Mouse (Mus musculus): ENCODE results near the gene Ube2q1.

Gene Ube2q1

GRCm38 (mm10) chr3:89772968-89773709 is at the start of gene Ube2q1:
Ube2q1 (plus strand) TSS chr3:89773616.
- DNase-seq (ENCODE audit: low read depth, low spot score) = peak; percentile 96

DNA sequence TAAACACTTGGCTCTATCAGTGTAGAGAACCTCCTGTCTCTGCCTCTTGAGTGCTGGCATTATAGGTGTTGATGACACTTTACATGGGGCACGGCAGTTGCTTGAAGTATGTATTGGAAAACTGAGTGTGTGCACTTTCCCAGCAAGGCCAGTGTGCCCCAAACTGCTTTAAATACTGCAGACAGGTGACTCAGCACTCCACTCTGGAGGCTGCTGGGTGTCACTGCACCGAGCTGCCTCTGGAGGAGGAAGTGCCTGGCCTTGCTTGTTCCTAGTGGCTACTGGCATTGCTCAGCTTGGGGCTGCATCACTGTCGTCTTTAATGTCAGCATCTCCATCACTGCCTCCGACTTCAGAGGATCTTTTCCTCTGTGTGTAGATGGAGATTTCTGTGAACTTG is 46.4 kb upstream of the Ube2q1 start:
- DNase-seq (ENCODE audit: low read depth, low spot score) = no peak

DNA sequence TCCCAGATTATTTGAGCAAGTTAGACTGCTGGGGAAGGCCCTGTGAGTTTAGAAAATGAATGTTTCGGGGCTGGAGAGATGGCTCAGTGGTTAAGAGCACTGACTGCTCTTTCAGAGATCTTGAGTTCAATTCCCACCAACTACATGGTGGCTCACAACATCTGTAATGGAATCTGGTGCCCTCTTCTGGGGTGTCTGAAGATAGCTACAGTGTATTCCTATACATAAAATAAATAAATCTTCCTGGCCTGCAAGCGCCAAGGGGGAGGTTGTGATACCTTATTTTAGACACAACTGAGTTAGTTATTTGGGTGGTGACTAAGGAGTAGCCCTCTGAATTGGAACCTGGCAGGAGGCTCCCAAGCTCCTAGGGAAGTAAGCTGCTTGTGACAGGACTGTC is 44.6 kb upstream of the Ube2q1 start:
- DNase-seq (ENCODE audit: low read depth, low spot score) = no peak

- DNase-seq (ENCODE audit: low read depth, low spot score) = no peak
Measured at GRCm38 (mm10) chr3:89730350-89731331, 42.8 kb upstream of the Ube2q1 start.

DNA sequence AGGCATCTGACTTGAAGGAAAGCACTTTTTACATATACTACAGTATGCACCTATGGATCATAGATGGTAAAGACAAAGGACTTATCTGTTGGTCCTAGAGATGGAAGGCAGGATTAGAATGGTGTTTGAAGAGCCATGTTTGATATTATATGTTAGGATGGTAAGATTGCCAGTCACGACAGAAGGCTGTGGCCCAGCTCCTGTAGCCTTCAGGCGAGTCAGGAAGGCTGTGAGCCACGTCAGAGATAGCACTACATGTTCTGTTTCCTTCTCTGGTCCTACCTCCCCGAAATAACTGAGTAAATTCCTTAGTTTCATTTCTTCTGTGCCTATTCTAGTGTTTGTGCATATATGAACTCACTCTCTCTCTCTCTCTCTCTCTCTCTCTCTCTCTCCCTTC is 41.3 kb upstream of the Ube2q1 start:
- no peak for DNase-seq (ENCODE audit: low read depth, low spot score)

DNA sequence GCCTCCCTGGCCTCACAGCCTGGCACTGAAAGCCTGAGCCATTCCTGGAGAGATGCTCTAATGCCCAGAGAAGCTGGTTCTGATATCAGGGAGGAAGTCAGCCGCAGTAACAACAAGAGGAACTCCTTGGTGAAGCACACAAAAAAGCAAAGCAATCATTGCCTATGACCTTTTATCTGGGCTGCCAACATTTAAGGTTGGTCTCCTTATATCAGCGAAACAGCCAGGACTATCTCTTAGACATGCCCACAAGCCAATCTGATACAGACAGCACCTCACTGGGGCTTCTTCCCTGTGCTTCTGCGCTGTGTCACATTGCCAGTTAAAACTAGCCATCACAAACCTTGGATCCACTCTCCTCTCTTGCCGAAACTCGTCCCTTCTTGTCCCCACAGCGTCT is 34.9 kb upstream of the Ube2q1 start:
- no peak for DNase-seq (ENCODE audit: low read depth, low spot score)

DNA sequence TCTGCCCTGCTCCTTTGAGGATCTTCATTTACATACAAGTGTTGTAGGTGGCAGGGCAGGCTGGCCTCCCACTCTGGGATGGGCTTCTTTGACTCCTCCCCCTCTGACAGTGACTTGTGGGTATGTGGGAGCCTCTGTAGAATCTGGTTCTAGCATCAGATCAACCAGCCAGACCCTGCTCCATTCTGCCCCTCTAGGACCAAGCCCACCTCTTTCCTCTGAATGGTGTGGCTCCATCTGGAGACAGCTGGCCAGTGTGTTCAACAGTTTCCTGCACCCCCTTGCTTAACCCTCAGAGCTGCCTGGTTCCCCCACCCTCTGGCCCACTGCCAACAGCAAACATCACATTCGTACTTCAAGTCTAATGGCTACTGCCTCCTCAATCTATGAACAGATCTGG is 21.1 kb upstream of the Ube2q1 start:
- no peak for DNase-seq (ENCODE audit: low read depth, low spot score)

DNA sequence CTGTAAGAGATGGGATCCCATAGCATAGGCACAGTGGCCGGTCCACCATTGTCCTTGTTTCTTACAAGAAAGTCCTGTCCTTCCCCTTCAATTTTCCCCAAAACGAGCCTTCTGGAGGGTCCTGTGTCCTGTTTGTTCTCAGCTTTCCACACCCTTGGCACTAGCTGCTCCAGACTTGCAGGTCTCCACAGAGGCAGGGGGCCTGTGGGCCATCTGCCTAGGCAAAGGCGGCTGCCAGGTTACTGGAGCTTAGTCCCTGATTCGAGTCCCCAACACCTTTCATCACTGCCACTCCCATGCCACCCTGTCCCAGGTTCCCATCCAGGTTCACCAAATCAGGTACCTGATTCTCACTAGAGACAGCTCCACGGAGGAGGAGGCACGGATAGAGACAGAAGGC is 18.1 kb upstream of the Ube2q1 start:
- DNase-seq (ENCODE audit: low read depth, low spot score) = no peak

DNA sequence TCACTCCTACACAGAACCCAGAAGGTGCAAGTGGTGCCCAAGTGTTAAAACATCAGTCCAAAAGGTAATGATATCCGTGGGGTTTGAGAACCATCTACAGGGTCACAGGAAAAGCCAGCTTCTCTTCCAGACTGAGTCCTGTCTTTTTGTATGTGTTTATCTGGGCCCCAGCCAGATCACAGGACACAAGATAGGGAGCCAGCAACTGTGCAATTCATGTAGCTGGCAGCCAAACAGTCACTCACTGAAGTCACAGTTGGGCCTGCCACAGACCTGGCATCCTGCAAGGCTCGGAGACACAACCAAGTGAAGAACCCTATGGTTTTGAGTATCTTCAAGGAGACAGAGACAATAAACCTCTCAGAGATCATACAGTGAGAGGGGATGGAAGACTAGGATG is 15.6 kb upstream of the Ube2q1 start:
- no peak for DNase-seq (ENCODE audit: low read depth, low spot score)

DNA sequence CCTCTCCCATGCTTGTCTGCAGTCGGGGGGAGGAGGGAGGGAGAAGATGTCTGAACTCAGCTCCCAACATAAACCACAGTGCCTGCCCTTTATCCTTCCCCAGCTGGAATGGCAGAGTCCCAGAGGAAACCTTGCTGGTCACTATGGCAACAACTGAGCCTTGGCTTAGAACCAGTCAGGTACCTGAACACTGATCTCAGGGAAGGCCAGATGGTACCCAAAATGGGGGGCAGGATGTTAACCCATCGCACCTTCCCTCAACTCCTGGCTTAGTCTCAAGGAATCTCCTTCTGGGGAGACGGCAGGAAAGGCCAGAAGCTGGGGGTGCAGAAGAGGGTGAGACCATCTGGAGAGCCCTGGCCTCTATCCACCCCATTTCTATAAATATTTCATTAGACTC is 13.6 kb upstream of the Ube2q1 start:
- no peak for DNase-seq (ENCODE audit: low read depth, low spot score)

DNA sequence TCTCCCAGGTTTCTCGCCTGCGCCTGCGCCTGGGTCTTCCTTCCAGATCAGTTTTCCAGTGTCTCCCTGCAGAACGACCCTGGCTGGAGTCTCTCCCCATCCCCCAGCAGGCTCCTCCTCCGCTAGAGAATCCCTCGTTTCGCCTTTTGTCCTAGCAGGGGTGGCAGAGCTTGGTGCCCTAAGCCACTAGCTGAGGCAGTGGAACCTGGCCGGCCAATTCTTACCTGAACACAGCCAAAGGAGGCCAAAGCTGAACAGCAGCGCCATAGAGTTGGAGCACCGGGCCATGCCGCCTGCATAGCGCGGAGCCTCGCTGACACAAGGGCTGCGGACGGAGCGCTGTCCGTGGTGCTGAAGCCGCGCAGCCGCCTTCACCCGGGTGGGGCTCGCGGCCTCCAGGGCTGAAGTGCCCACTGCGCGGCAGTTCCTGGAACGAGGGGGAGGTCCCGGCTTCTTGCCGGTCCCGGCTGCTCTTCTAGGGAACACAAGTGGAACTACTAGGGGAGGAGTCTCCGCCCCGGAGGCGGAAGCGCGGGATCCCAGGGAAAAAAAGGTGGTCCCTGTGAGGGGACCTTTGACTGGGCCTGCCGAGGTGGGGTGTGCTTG is 9.2 kb upstream of the Ube2q1 start, which contains the start of gene Chrnb2:
Gene Chrnb2 (minus strand): TSS at position 514 of the 606 bp plus-strand sequence.
- no peak for DNase-seq (ENCODE audit: low read depth, low spot score)

- DNase-seq (ENCODE audit: low read depth, low spot score) = no peak
Measured at GRCm38 (mm10) chr3:89769584-89769983, 3.8 kb upstream of the Ube2q1 start.

GRCm38 (mm10) chr3:89770425-89771002 is 2.9 kb upstream of the Ube2q1 start:
- DNase-seq (ENCODE audit: low read depth, low spot score) = no peak

DNA sequence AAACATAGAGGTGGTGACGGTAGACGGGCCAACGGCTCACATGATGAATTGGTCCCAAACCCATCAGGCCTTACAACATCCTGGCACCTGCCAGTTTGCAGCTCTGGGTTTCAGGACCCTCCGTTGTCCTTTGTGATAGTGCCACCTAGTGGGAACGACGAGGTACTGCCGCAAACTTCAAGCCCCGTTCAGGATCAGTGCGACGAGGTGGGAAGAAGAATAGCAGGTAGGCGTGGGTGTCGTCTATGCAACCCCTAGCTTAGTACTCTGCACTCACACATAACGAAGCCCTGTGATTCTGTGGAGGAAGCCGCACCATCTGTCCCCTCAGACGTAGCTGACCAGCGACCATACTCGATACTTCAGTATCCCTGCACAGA is 838 bp upstream of the Ube2q1 start:
- DNase-seq (ENCODE audit: low read depth, low spot score) = peak; percentile 65

DNA sequence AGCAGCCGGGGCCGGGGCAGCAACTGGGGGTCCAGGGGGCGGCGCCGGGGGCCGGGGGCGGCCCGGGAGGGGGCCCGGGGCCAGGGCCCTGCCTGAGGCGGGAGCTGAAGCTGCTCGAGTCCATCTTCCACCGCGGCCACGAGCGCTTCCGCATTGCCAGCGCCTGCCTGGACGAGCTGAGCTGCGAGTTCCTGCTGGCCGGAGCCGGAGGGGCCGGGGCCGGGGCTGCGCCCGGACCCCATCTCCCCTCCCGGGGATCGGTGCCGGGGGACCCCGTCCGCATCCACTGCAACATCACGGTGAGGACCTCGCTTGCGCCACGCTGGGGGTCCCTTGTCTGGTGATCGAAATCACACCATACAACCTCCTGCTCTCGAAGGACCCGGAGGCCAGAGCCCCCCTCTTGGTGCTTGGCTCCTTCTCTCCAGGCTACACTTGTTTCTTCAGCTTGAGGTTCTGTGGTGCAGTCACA is 360 bp downstream of the Ube2q1 start:
- DNase-seq (ENCODE audit: low read depth, low spot score) = no peak

DNA sequence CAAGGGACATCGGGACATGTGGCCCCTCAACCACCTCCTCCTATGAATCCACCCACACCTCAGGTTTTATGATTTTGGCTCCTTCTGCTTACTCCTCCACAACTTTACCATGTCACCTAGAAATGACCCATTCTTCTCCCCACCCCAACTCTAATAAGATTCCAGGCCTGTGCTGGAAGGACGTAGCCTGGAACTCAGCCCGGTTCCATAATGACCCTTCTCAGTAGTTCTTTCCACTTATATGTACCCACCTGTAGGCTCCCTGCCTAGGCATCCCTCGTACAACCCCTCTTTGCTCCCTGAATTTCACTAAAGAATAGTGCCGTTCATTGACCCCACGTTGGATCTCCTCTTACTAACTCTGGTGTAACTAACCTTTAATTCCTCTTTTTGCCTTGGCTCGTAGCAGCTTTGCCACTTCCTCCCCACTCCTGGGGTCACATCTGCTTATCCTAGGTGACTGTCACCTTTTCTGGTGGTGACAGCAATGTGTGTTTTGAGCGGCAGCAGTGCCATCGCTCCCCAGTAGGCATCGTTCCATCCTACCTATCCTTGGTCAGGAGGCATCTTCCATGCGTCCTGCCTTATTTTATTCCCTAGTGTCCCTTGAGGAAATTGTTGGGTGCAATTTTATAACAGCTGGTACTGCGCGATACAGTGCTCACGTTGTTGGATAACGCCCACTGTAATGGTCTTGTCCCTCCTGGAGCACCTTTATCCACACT is 982 bp downstream of the Ube2q1 start:
- no peak for DNase-seq (ENCODE audit: low read depth, low spot score)

- DNase-seq (ENCODE audit: low read depth, low spot score) = no peak
Measured at GRCm38 (mm10) chr3:89776001-89776400, 2.6 kb downstream of the Ube2q1 start.

DNA sequence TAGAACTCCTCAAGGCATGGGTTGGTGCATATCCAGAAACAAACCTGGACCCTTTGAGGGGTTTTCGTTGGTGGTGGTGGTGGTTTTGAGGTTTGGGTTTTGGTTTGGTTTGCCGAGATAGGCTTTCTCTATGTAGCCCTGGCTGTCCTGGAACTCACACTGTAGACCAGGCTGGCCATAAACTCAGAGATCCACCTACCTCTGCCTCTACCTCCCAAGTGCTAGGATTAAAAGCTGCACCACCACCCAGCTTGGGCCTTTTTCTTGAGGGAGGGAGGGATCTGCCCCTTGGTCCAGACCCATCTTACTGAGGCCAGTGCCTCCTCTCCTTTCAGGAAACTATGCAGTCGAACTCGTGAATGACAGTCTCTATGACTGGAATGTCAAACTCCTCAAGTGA is 6.7 kb downstream of the Ube2q1 start:
- DNase-seq (ENCODE audit: low read depth, low spot score) = no peak

DNA sequence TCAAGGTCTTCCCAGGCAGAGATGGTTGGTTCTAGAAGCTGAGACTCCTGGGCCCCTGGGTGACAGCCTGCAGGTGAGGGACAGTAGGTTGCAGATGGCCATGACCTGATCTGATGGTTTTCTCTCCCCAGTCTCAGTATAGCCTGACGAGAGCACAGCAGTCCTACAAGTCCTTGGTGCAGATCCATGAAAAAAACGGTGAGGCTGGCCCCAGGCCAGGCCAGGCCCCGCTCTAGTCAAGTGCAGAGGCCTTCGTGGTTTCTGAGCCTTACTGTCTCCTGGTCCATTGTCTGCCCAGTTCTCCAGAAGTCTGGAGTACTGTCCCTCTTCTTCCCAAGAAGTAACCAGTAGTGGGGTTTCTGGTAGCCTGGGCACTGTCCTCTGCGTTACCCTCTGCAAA is 8.2 kb downstream of the Ube2q1 start:
- no peak for DNase-seq (ENCODE audit: low read depth, low spot score)

DNA sequence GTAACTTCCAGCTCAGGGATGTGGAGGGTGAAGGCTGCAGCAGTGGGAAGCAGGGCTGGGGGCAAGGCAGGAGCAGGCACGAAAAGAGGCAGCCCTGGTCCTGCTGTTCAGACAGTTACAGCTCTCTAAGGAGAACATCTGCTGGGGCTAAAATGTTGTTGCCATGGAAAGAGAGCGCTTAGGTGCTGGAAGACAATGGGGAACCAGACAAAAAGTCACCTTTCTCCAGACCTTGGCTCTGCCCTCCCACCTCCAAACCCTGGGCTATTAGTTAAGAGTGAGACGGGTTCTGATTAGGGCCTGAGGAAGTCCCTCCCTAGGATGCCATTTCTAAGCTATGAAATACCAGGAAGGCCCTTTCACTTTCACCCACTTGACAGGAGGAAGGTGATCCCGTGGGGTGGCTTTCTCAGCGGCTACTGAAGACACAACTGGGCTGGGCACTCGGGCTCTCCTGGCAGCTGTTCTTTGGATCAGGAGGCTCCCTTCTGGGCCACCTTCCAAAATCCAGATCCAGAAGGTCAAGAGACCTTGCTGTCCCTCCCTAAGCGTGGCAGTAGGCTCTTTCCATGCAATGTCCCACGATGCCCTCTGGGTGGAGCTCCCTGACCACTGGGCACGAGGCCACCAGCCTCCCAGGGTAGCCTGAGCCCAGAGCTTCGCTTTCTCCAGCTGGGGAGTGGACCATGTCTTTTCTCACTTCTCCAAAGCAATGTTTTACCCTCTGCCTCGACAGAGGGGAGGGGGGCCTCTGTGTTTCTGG is 11.8 kb downstream of the Ube2q1 start:
- DNase-seq (ENCODE audit: low read depth, low spot score) = no peak

Data from telencephalon, adult 2 months (tissue).